In the genomic region with DNA sequence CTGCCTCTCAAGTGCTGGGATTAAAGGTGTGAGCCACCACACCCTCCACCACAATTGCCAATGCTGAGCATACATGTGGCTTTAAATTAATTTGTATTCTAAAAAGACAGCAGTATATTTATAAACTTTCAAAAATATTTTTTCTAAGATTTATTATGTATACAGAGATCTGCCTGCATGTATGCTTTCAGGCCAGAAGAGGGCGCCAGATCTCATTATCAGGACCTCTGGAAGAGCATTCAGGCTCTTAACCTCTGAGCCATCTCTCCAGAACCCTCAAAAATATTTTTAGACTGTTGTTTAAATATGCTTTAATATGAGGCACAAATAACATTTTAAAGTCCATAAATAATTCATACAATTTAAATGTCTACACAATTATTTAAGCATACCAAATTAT, we compare ENCODE assay signal across 10 mouse cellular contexts. TPM values are rescaled to one million over a fixed set of nuclear protein-coding genes. Genes with fewer than 3 reads are reported as not detected.
DNase-seq lines count a peak whose midpoint lies in the region; ATAC-seq and TF ChIP-seq lines count a peak whose summit lies in the region.
"Had no signal": no experiment of that assay in that cellular context is flagged by ENCODE, and none has a peak within 500 bp of the region (broad histone marks: within the 10 kb centered on the region; RNA-seq: fewer than 3 reads in every experiment).

No protein-coding gene starts in this region.

- H3K4me2 ChIP-seq in heart, embryonic 11.5 days, result no peak overlapping the region
- H3K4me2 ChIP-seq in lung, postnatal 0 days (replicated peaks; ENCODE audit: low read depth, low read length), result no peak overlapping the region
- no peak overlapping the region for H3K4me2 ChIP-seq in forebrain, embryonic 12.5 days
- H3K4me2 ChIP-seq: intestine, embryonic 15.5 days; liver, embryonic 15.5 days had no signal

- no peak for ATAC-seq in heart, embryonic 11.5 days (replicated peaks; ENCODE audit: insufficient number of reproducible peaks, low FRiP score, low TSS enrichment)
- ATAC-seq in lung, postnatal 0 days, result no peak
- ATAC-seq in forebrain, embryonic 12.5 days (ENCODE audit: low FRiP score), result no peak
- ATAC-seq: intestine, embryonic 15.5 days had no signal

- H3K4me3 ChIP-seq in heart, adult 2 months, result no peak overlapping the region
- no peak overlapping the region for H3K4me3 ChIP-seq in heart, embryonic 11.5 days (ENCODE audit: low read depth, low read length)
- H3K4me3 ChIP-seq in lung, postnatal 0 days (ENCODE audit: low read depth, low read length), result no peak overlapping the region
- no peak overlapping the region for H3K4me3 ChIP-seq in forebrain, embryonic 12.5 days (replicated peaks)
- H3K4me3 ChIP-seq: intestine, embryonic 15.5 days; liver, embryonic 15.5 days had no signal

- TF ChIP-seq EP300 in heart, adult 2 months (IDR thresholded peaks at IDR 0.05; ENCODE audit: insufficient read depth, low read depth, low read length), result no peak
- TF ChIP-seq EP300 in lung, postnatal 0 days (IDR thresholded peaks at IDR 0.05), result no peak

- 0% methylated on average over 1 of the region's 1 CpGs for WGBS in heart, adult 2 months
- WGBS in heart, embryonic 11.5 days (ENCODE audit: insufficient replicate concordance), result 0% methylated on average over 1 of the region's 1 CpGs
- WGBS in lung, postnatal 0 days, result 0% methylated on average over 1 of the region's 1 CpGs
- WGBS in forebrain, embryonic 12.5 days, result 0% methylated on average over 1 of the region's 1 CpGs

- peak; percentile 82 for TF ChIP-seq CTCF in heart, adult 2 months (IDR thresholded peaks at IDR 0.05)
- peak; percentile 61 for TF ChIP-seq CTCF in lung, postnatal 0 days (IDR thresholded peaks at IDR 0.05)

- no peaks in the 10 kb centered on the region for H3K4me1 ChIP-seq in heart, adult 2 months (ENCODE audit: control insufficient read depth, insufficient read depth, low read length)
- H3K4me1 ChIP-seq in heart, embryonic 11.5 days (ENCODE audit: control insufficient read depth, insufficient read depth, low read length), result no peaks in the 10 kb centered on the region
- no peaks in the 10 kb centered on the region for H3K4me1 ChIP-seq in lung, postnatal 0 days (ENCODE audit: insufficient read depth, low read depth, low read length)
- no peaks in the 10 kb centered on the region for H3K4me1 ChIP-seq in forebrain, embryonic 12.5 days
- H3K4me1 ChIP-seq: intestine, embryonic 15.5 days; liver, embryonic 15.5 days had no signal

- H3K9me3 ChIP-seq in heart, embryonic 11.5 days (replicated peaks; ENCODE audit: control insufficient read depth, low read length), result no peaks in the 10 kb centered on the region
- H3K9me3 ChIP-seq in lung, postnatal 0 days (ENCODE audit: low read length), result no peaks in the 10 kb centered on the region
- H3K9me3 ChIP-seq in forebrain, embryonic 12.5 days, result no peaks in the 10 kb centered on the region
- H3K9me3 ChIP-seq: intestine, embryonic 15.5 days; liver, embryonic 15.5 days had no signal

- H3K9ac ChIP-seq in heart, adult 2 months (ENCODE audit: low read depth, low read length), result no peak overlapping the region
- H3K9ac ChIP-seq in heart, embryonic 11.5 days (ENCODE audit: low read depth, low read length), result no peak overlapping the region
- no peak overlapping the region for H3K9ac ChIP-seq in lung, postnatal 0 days (replicated peaks; ENCODE audit: low read depth)
- H3K9ac ChIP-seq in forebrain, embryonic 12.5 days, result no peak overlapping the region
- H3K9ac ChIP-seq: intestine, embryonic 15.5 days; liver, embryonic 15.5 days had no signal

- no peak overlapping the region for H3K27ac ChIP-seq in heart, adult 2 months
- H3K27ac ChIP-seq in heart, embryonic 11.5 days (ENCODE audit: low read depth, low read length), result no peak overlapping the region
- H3K27ac ChIP-seq in lung, postnatal 0 days (ENCODE audit: low read length), result no peak overlapping the region
- no peak overlapping the region for H3K27ac ChIP-seq in forebrain, embryonic 12.5 days
- H3K27ac ChIP-seq: intestine, embryonic 15.5 days; liver, embryonic 15.5 days had no signal

- H3K36me3 ChIP-seq in heart, adult 2 months (ENCODE audit: control insufficient read depth, insufficient read depth, low read length), result no peaks in the 10 kb centered on the region
- no peaks in the 10 kb centered on the region for H3K36me3 ChIP-seq in heart, embryonic 11.5 days (ENCODE audit: control insufficient read depth, insufficient read depth, low read length)
- no peaks in the 10 kb centered on the region for H3K36me3 ChIP-seq in lung, postnatal 0 days (ENCODE audit: insufficient read depth, low read length)
- H3K36me3 ChIP-seq in forebrain, embryonic 12.5 days (replicated peaks), result no peaks in the 10 kb centered on the region
- H3K36me3 ChIP-seq: intestine, embryonic 15.5 days; liver, embryonic 15.5 days had no signal

- no peak for DNase-seq in heart, adult 2 months
- DNase-seq in lung, postnatal 0 days (ENCODE audit: low spot score), result peak; percentile 32
- DNase-seq in lung, postnatal 25 days (ENCODE audit: low spot score), result no peak
- peak; percentile 3 to 17 for DNase-seq in adrenal gland, postnatal 36 days
- peak; percentile 15 for DNase-seq in mesoderm, embryonic 11.5 days (ENCODE audit: low read depth, low spot score)
- DNase-seq in ovary, postnatal 36 days (ENCODE audit: low spot score), result no peak

- H3K79me2 ChIP-seq in heart, adult 2 months (replicated peaks; ENCODE audit: control insufficient read depth, insufficient read depth, low read length), result no peaks in the 10 kb centered on the region

- intact Hi-C loops in heart, adult 2 months (cut with DNase I), result loop anchor here (5.0 kb wide), 1 partner anchor 116 kb away; no protein-coding TSS in a partner anchor

- H3K27me3 ChIP-seq in heart, adult 2 months (ENCODE audit: control insufficient read depth, insufficient read depth, low read length), result no peaks in the 10 kb centered on the region
- no peaks in the 10 kb centered on the region for H3K27me3 ChIP-seq in heart, embryonic 11.5 days (ENCODE audit: control insufficient read depth, insufficient read depth, low read length)
- H3K27me3 ChIP-seq in lung, postnatal 0 days (replicated peaks; ENCODE audit: insufficient read depth, low read length), result no peaks in the 10 kb centered on the region
- H3K27me3 ChIP-seq in forebrain, embryonic 12.5 days, result no peaks in the 10 kb centered on the region
- H3K27me3 ChIP-seq: intestine, embryonic 15.5 days; liver, embryonic 15.5 days had no signal

- no peak for TF ChIP-seq POLR2A in heart, adult 2 months (IDR thresholded peaks at IDR 0.05; ENCODE audit: insufficient read depth, low read depth, low read length)

RNA-seq across cellular contexts. Expression of a gene that starts 4.7 kb away (rescaled TPM):
- not detected for total RNA-seq in heart, adult 2 months (2021)
- polyA plus RNA-seq in heart, adult 2 months (2012; rRNA removed), result not detected in 2 replicates
- not detected in 2 replicates for polyA plus RNA-seq in heart, embryonic 11.5 days (2014; fragmentation: Nextera tagmentation; extraction: Ambion mirVana)
- polyA plus RNA-seq in lung, postnatal 0 days (2015; fragmentation: Nextera tagmentation; extraction: Ambion mirVana), result not detected in 2 replicates
- not detected for total RNA-seq in adrenal gland, postnatal 36 days (2021)
- polyA plus RNA-seq in forebrain, embryonic 12.5 days (2016; fragmentation: Nextera tagmentation; extraction: Ambion mirVana), result not detected in 2 replicates
- polyA plus RNA-seq: intestine, embryonic 15.5 days; liver, embryonic 15.5 days had no signal

RNA-seq across cellular contexts. Expression of a gene that starts 18.6 kb away (rescaled TPM):
- not detected for total RNA-seq in heart, adult 2 months (2021)
- polyA plus RNA-seq in heart, adult 2 months (2012; rRNA removed), result not detected in 2 replicates
- not detected in 2 replicates for polyA plus RNA-seq in heart, embryonic 11.5 days (2014; fragmentation: Nextera tagmentation; extraction: Ambion mirVana)
- polyA plus RNA-seq in lung, postnatal 0 days (2015; fragmentation: Nextera tagmentation; extraction: Ambion mirVana), result not detected in 2 replicates
- total RNA-seq in adrenal gland, postnatal 36 days (2021), result not detected
- not detected in 2 replicates for polyA plus RNA-seq in forebrain, embryonic 12.5 days (2016; fragmentation: Nextera tagmentation; extraction: Ambion mirVana)
- polyA plus RNA-seq: intestine, embryonic 15.5 days; liver, embryonic 15.5 days had no signal

RNA-seq across cellular contexts. Expression of a gene that starts 23.4 kb away (rescaled TPM):
- total RNA-seq in heart, adult 2 months (2021), result not detected
- not detected in 2 replicates for polyA plus RNA-seq in heart, adult 2 months (2012; rRNA removed)
- not detected in 2 replicates for polyA plus RNA-seq in heart, embryonic 11.5 days (2014; fragmentation: Nextera tagmentation; extraction: Ambion mirVana)
- polyA plus RNA-seq in lung, postnatal 0 days (2015; fragmentation: Nextera tagmentation; extraction: Ambion mirVana), result not detected in 2 replicates
- not detected for total RNA-seq in adrenal gland, postnatal 36 days (2021)
- not detected in 2 replicates for polyA plus RNA-seq in forebrain, embryonic 12.5 days (2016; fragmentation: Nextera tagmentation; extraction: Ambion mirVana)
- polyA plus RNA-seq: intestine, embryonic 15.5 days; liver, embryonic 15.5 days had no signal

RNA-seq across cellular contexts. Expression of a gene that starts 42.9 kb away (rescaled TPM):
- not detected for total RNA-seq in heart, adult 2 months (2021)
- not detected in 2 replicates for polyA plus RNA-seq in heart, adult 2 months (2012; rRNA removed)
- polyA plus RNA-seq in heart, embryonic 11.5 days (2014; fragmentation: Nextera tagmentation; extraction: Ambion mirVana), result not detected in 2 replicates
- polyA plus RNA-seq in lung, postnatal 0 days (2015; fragmentation: Nextera tagmentation; extraction: Ambion mirVana), result not detected in 2 replicates
- not detected for total RNA-seq in adrenal gland, postnatal 36 days (2021)
- polyA plus RNA-seq in forebrain, embryonic 12.5 days (2016; fragmentation: Nextera tagmentation; extraction: Ambion mirVana), result not detected in 2 replicates
- polyA plus RNA-seq: intestine, embryonic 15.5 days; liver, embryonic 15.5 days had no signal

RNA-seq across cellular contexts. Expression of a gene that starts 49.2 kb away (rescaled TPM):
- not detected for total RNA-seq in heart, adult 2 months (2021)
- not detected in 2 replicates for polyA plus RNA-seq in heart, adult 2 months (2012; rRNA removed)
- polyA plus RNA-seq in heart, embryonic 11.5 days (2014; fragmentation: Nextera tagmentation; extraction: Ambion mirVana), result not detected in 2 replicates
- not detected in 2 replicates for polyA plus RNA-seq in lung, postnatal 0 days (2015; fragmentation: Nextera tagmentation; extraction: Ambion mirVana)
- not detected for total RNA-seq in adrenal gland, postnatal 36 days (2021)
- polyA plus RNA-seq in forebrain, embryonic 12.5 days (2016; fragmentation: Nextera tagmentation; extraction: Ambion mirVana), result not detected in 2 replicates
- polyA plus RNA-seq: intestine, embryonic 15.5 days; liver, embryonic 15.5 days had no signal

Comparison
In these comparisons a context has a peak if more than half of its experiments do, and no peak if none do; other contexts are left out.
1. DNase-seq: peak in lung, postnatal 0 days (single experiment), adrenal gland, postnatal 36 days (2 of 2) and mesoderm, embryonic 11.5 days (single experiment); none in heart, adult 2 months (0 of 2), lung, postnatal 25 days (single experiment) and ovary, postnatal 36 days (single experiment).